Mouse (Mus musculus) liver, adult 2 months (tissue): Measurements from ENCODE around the gene Rapgef3. TPM values are rescaled to one million over a fixed set of nuclear protein-coding genes. Genes with fewer than 3 reads are reported as not detected.
A peak's percentile ranks its signal among the peaks of the same experiment; 100 is the strongest.

ENCODE experiments used
- DNase-seq: peaks from one replicate; pipeline ENCODE4 v3.0.0-alpha.2; 2011; ENCODE audit warnings: low read depth, low spot score; ENCODE audit errors: extremely low read depth
- H3K27ac ChIP-seq: fragments of 200-500 bp; replicated peaks from 2 replicates; pipeline ENCODE4 v1.5.1; 2012; ENCODE audit warnings: low read depth, mild to moderate bottlenecking, control low read depth, inconsistent platforms, low read length; ENCODE audit not compliant: insufficient read depth
- H3K27me3 ChIP-seq: fragments of 200-500 bp; 2 replicates; pipeline ENCODE4 v1.6.1; 2012; ENCODE audit warnings: mild to moderate bottlenecking, moderate library complexity, low read length, inconsistent platforms; ENCODE audit not compliant: control insufficient read depth, insufficient read depth
- H3K36me3 ChIP-seq: fragments of 200-500 bp; 2 replicates; pipeline ENCODE4 v1.6.1; 2012; ENCODE audit warnings: low read length, inconsistent platforms; ENCODE audit not compliant: control insufficient read depth, insufficient read depth
- H3K4me1 ChIP-seq: fragments of 200-500 bp; 2 replicates; pipeline ENCODE4 v1.6.1; 2011; ENCODE audit warnings: low read length; ENCODE audit not compliant: control insufficient read depth, insufficient read depth
- H3K4me3 ChIP-seq: fragments of 200-500 bp; 2 replicates; pipeline ENCODE4 v1.5.1; 2011; ENCODE audit warnings: low read depth, mild to moderate bottlenecking, control low read depth, low read length, moderate library complexity; ENCODE audit not compliant: insufficient read depth
- H3K79me2 ChIP-seq: fragments of 200-500 bp; 2 replicates; pipeline ENCODE4 v1.6.1; 2012; ENCODE audit warnings: inconsistent platforms, mild to moderate bottlenecking, low read length, moderate library complexity; ENCODE audit not compliant: control insufficient read depth, insufficient read depth
- H3K9ac ChIP-seq: fragments of 200-500 bp; 2 replicates; pipeline ENCODE4 v1.6.1; 2012; ENCODE audit warnings: low read depth, mild to moderate bottlenecking, control low read depth, inconsistent platforms, low read length
- CTCF ChIP-seq: fragments of 200-500 bp; IDR thresholded peaks from 2 replicates; pipeline ENCODE4 v1.5.1; 2011; ENCODE audit warnings: low read depth, low read length, control low read depth
- POLR2A ChIP-seq: fragments of 200-500 bp; IDR thresholded peaks from 2 replicates; pipeline ENCODE4 v1.6.1; 2011; ENCODE audit warnings: low read length, control low read depth; ENCODE audit not compliant: insufficient read depth; ENCODE audit errors: extremely low read depth
- WGBS: fragments of 180-500 bp; shearing (Covaris S2); methylation state at CpG from one replicate; pipeline ENCODE4 v1.1.7; 2018; 5-methylcytosine and 5-hydroxymethylcytosine counted together
- polyA plus RNA-seq: library from polyadenylated mRNA; depleted of rRNA; stranded (reverse); fragments of >200 nt; gene quantifications from 2 replicates; pipeline ENCODE4 v1.2.3, GENCODE M21; 2012
- total RNA-seq: library from RNA; depleted of rRNA; stranded (reverse); fragments of >200 nt; gene quantifications from 2 replicates; pipeline ENCODE4 v1.2.3, GENCODE M21; 2014

Rapgef3 gene
- total and polyA plus RNA-seq, 2 experiments: 1.8 to 4.9 TPM

- TF ChIP-seq CTCF (no peak), POLR2A (no peak)
- Histone ChIP-seq H3K36me3 (no peaks in the 10 kb centered on the region), H3K9ac (no peak overlapping the region), H3K4me1 (peaks cover 5% of the 10 kb centered on the region), H3K27ac (no peak overlapping the region), H3K27me3 (no peaks in the 10 kb centered on the region), H3K4me3 (no peak overlapping the region), H3K79me2 (no peaks in the 10 kb centered on the region)
- no peak for DNase-seq
- WGBS: 55% methylated on average over 5 of the region's 5 CpGs
Observed at GRCm38 (mm10) chr15:97760952-97761351, 6.8 kb downstream of the Rapgef3 start.

DNA sequence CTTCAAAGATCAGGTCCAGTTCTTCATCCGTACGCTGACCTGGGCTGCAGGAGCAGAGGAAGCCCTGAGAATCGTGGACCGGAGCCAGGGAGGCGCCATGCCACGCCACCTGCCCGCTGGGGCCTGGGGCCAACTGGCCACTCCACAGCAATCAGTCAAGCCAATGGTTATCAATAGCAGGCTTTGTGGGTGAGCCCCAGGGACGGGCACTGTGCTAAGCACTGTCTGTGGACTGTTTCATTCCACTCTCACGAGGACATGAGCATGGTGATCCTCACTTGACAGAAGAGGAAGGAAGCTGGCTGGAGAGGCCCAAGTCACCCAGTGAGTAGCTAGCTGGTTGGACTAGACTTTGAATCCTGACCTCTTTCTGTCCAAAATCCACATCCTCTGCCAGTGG is 7.8 kb downstream of the Rapgef3 start:
- Histone ChIP-seq H3K27ac (no peak overlapping the region), H3K4me1 (peaks cover 5% of the 10 kb centered on the region), H3K9ac (no peak overlapping the region), H3K27me3 (no peaks in the 10 kb centered on the region), H3K79me2 (no peaks in the 10 kb centered on the region), H3K4me3 (no peak overlapping the region), H3K36me3 (no peaks in the 10 kb centered on the region)
- WGBS: 79% methylated on average over 9 of the region's 9 CpGs
- TF ChIP-seq POLR2A: no peak
- no peak for TF ChIP-seq CTCF
- DNase-seq: no peak

GRCm38 (mm10) chr15:97755361-97755760 is 12.4 kb downstream of the Rapgef3 start:
- no peak for DNase-seq
- Histone ChIP-seq H3K27ac (no peak overlapping the region), H3K4me3 (no peak overlapping the region), H3K27me3 (no peaks in the 10 kb centered on the region), H3K79me2 (no peaks in the 10 kb centered on the region), H3K4me1 (peaks cover 2% of the 10 kb centered on the region), H3K36me3 (no peaks in the 10 kb centered on the region), H3K9ac (no peak overlapping the region)
- TF ChIP-seq POLR2A (no peak), CTCF (no peak)
- WGBS: 73% methylated on average over 8 of the region's 8 CpGs

DNA sequence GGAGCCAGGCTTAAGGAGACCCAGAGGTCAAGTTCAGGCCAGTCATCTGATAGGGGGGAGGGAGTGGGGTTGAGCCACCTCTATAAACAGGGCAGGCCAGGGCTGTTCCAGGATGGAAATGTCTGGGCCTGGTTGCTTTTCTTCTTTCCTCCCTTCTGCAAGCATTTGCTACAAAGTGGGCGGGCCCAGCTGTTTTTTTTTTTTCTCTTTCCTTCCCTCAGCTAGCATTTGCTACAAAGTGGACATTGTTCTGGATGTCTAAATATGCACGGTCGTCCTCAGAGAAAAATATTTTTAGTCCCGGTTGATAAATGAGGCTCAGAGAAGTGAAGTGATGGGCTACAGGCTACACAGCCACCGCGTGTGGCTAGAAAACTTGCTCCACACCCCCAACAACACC is 13.3 kb downstream of the Rapgef3 start:
- Histone ChIP-seq H3K79me2 (no peaks in the 10 kb centered on the region), H3K36me3 (no peaks in the 10 kb centered on the region), H3K4me1 (no peaks in the 10 kb centered on the region), H3K4me3 (no peak overlapping the region), H3K27me3 (no peaks in the 10 kb centered on the region), H3K9ac (no peak overlapping the region), H3K27ac (no peak overlapping the region)
- no peak for DNase-seq
- WGBS: 79% methylated on average over 6 of the region's 6 CpGs
- TF ChIP-seq CTCF: no peak
- no peak for TF ChIP-seq POLR2A

- 87% methylated on average over 5 of the region's 5 CpGs for WGBS
- DNase-seq: no peak
- Histone ChIP-seq H3K36me3 (no peaks in the 10 kb centered on the region), H3K4me3 (no peak overlapping the region), H3K27ac (no peak overlapping the region), H3K79me2 (no peaks in the 10 kb centered on the region), H3K4me1 (no peaks in the 10 kb centered on the region), H3K27me3 (no peaks in the 10 kb centered on the region), H3K9ac (no peak overlapping the region)
- no peak for TF ChIP-seq POLR2A
- no peak for TF ChIP-seq CTCF
Observed at GRCm38 (mm10) chr15:97752491-97752890, 15.3 kb downstream of the Rapgef3 start.

DNA sequence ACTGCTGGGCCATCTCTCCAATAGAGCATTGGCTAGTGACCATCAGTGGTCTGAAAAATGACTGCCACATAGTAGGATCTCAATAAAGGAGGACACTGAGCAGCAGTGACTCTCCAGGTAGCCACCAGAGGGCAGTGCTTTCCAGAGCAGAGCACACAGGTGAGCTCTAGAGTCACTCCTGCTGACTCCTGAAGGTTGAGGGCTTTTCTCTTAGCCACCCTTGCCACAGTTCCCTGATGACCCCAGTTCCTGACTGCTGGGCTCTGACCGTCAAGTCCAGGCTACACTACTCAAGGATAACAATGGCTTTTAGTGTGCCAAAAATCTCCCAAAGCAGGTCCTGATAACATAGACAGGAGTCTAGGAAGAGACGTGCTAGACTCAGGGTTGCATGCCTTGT is 16.1 kb downstream of the Rapgef3 start:
- WGBS: 77% methylated on average over 2 of the region's 2 CpGs
- Histone ChIP-seq H3K4me1 (no peaks in the 10 kb centered on the region), H3K27ac (no peak overlapping the region), H3K27me3 (no peaks in the 10 kb centered on the region), H3K9ac (no peak overlapping the region), H3K79me2 (no peaks in the 10 kb centered on the region), H3K36me3 (no peaks in the 10 kb centered on the region), H3K4me3 (no peak overlapping the region)
- no peak for DNase-seq
- TF ChIP-seq POLR2A (no peak), CTCF (peak; percentile 61)
